Mouse (Mus musculus) cerebellum, adult 18-20 months (tissue): ENCODE measurements around the gene Spsb3.

ENCODE experiments used
- DNase-seq, 2 experiments: peaks; one replicate each; pipeline ENCODE4 v3.0.0; 2021

The Spsb3 gene

DNA sequence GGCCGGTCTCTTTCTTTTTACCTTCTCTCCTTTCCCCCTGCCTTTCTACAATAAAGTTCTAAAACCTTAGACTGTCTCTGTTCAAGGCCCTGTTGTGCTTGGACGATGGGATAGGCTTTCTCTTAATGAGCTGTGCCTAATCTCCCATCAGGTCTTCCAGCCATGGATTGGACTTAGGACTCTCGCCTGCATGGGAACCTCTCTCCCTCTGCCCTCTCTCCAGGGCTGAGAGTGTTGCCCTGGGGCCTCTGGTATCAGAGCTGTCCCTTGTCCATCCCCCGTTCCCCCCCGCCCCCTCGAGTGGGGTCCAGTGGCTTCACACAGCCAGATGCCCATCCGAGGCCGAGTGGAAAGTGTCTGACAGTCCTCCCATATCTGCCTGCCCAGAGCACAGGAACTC is 11.5 kb upstream of the Spsb3 start:
- DNase-seq = no peak

DNA sequence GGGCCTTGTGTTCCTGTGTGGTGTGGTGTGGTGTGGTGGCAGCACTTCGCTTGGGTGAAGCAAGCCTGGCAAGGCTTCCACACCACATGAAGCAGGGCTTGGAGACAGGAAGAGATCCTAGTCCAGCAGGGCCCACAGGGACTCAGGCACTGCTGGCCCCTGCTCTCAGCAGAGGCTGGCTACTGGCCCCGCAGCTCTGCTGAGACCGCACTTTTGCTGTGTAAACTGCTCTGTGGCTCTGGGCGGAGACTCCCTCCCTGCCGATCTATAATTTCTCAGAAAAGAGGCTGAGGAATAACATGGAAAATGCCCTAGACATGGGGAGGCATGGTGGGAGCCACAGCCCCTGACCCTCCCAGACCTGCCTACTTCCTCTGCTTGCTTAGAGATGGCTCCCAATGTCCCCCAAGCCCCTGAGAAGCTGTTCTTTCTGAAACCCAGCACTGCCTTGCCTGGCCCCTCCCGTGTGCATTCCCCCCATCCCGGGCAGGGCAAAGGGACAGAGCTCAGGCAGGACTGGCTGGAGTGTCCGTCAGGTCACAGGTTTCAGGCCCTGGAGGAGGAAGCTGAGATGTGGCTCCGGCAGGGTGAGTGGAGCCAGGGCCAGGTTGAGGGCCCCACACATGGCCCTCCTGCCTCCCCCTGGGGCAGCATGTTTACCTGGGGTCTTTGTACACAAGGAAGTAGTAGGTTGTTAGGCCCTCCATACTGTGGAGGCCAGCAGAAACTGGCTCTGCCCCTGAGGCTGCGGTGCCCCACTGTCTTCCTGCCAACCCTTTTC is 8.9 kb upstream of the Spsb3 start:
- no peak for DNase-seq

DNA sequence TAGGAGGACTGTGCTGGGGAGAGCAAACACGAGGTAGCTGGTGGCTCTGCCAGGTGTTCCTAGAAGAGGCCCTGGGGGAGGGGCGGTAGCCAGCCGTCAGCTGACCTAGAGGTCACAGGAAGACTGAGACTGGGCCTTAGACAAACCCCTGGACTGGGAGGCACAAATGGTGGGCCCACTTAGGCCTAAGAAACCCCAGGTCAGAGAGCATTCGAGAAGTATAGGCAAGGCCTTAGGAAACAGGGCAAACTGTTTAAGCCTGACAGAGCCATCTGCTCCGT is 8.4 kb upstream of the Spsb3 start:
- DNase-seq = no peak

DNA sequence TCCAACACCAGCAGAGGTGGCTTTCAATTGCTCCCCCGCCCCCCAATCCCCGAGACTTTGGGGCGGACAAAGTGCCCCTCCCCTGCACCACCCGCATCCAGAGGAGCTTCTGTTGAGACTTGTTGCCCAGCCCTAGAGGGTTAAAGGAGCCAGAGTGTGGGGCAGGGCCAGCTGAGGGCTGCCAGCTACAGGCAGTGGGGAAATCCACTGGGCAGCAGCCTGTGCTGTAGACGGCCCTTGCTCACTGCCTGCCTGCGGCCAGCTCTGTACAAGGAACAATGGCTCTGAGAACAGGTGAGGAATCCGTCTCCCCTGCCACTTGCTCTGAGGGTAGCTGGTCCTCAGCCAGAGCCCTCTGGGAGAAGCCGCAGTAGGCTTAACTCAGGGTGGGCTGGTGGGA is 7.9 kb upstream of the Spsb3 start:
- DNase-seq = no peak

DNA sequence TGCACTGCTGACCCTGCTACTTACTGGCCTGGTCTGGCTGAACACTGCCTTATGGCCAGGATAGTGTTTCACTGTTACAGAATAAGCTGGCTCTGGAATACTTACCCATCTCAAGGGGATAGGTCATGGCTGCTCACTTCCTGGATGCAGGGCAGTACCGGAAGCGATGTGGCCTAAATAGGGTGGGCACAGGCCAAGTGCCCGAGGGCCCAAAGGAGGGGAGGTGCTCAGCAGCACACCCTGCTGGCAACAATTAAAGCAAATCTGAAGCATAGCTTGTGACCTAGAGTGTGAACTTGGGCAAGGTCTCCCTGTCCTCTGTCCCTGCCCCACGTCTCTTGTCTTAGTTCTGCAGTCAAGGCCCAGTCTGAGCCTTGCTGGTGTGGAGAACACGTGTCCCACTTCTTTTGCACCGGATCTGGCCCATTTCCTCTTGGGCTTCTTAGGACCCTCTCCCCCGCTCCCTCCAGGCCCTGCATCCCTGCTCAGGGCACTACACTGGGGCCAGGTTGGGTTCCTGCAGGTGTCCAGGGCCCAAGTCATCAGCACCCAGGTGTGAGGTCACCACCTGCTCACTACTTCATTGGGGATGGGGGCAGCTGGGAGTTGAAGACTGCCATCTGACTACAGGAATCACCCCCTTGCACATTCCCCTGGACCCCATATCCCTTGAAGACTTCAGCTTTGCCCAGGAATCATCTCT is 4.6 kb upstream of the Spsb3 start:
- DNase-seq = no peak

DNA sequence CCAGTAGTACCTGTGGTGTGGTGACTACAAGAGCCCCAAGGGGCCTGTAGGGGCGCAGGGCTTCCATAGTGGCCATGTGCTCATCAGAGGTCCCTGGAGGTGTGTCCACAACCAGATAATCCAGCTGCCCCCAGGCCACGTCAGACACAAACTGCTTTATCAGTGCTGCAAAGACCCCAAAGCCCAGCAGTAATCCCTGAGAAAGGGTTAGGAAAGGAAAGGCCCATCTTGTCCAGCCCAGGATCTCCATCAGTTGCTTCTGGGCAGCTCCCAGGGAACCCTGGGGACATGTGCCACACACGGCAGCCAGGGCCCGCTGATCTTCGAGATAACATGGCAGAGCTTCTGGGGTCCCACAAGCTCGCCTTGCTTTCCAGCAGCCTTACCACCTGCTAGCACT is 2.1 kb upstream of the Spsb3 start:
- no peak for DNase-seq

DNA sequence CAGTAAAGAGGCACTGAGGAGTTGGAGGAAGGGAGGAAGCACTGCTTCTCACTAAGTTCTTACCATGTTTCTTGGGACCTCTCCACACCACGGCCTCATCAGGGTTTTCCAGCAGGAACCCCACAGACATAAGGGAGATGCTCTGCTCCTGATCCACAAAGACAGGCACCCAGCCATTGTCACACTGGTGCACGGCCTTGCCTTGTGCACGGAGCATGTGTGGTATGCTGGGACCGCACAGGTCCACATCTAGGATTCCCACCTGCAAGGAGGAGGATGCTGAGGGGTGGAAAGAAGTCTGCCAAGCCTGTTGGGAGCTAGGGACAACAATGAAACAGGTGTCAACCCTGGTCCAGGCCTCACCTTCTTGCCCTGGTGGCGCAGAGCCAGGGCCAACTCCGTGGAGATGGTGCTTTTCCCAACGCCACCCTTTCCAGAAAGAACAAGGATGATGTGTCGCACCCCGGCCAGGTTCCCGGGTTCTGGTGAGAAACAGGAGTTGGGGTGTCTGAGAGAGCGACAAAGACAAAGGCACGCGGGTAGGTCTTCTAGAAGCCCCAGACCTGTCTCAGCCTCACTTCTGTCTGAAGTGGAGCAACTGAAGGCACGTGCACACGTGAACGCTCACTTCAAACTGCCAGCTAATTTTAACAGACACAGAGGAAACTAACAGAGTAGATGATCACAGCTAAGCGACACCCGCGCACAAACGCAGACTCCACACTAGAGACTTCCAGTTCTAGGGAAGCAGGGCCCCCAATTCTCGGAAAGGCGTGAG is 898 bp upstream of the Spsb3 start:
- peak in 1 of 2 experiments; percentile 49 for DNase-seq

DNA sequence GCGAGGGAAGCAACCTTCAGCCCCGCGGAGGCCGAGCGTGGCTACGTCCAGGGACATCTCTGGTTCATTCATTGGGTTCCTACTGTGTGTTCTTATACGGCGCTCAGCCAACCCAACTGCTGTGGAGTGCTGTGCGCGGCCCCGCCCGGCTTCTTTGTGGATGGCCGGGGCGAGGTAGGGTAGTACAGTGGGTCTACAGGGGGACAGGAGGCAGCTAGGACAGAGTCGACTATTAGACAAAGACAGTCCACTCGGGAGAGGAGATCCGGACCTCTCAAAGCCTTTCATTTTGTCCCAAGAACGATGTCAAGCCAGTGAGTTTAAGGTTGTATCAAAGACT is 459 bp downstream of the Spsb3 start:
- DNase-seq = no peak

DNA sequence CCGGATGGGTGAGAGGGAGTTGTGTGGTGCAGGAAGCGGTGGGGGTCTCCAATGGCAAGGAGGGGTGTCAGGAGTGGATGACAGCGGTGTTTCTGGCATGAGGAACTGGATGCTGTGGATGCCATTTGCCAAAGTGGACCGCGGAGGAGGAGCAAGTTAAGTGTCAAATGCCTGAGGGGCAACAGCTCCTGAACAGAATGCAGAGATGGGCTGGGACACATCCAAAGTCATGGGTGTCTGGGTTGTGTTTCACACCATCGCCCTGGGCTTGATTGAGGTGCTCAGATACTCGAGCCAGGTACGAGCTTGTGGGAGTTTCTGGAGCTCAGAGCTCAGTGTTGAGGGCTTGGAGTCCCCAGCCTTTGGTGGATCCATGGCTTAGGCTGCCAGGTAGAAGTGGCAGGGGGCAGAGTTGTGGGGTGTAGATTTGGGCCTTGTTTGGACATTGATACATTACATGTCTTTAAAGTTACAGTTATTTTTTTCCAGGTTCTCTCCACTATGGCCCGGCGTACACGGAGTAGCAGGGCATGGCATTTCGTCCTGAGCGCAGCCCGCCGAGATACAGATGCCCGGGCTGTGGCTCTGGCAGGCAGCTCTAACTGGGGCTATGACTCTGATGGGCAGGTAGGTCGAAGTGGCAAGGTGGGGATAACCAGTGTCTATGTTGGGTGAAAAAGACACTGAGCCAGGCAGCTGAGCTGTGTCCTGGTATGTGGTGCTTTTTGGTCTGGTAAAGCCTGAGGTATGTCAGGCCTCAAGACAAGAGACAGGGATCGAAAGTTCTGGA is 1.0 kb downstream of the Spsb3 start:
- DNase-seq = peak in 1 of 2 experiments; percentile 52

DNA sequence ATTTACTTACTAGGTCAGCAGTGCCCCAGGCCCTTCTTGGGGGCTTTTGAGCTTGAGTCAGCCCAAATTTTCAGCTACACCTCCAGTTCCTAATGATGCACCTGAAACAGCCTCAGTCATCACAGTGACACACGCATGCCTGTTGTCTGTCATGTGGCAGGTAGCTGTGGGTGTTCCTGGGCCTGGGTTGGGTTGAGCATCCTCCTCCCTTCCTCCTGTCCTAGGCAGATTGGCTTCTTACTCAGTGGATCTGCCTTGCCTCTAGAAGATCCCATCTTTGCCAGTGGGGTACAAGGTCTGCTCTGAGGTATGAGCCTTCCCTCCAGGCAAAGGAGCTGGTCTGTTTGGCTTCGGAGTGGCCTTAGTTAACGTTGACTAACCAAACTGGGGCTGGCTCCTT is 2.4 kb downstream of the Spsb3 start:
- DNase-seq = no peak

DNA sequence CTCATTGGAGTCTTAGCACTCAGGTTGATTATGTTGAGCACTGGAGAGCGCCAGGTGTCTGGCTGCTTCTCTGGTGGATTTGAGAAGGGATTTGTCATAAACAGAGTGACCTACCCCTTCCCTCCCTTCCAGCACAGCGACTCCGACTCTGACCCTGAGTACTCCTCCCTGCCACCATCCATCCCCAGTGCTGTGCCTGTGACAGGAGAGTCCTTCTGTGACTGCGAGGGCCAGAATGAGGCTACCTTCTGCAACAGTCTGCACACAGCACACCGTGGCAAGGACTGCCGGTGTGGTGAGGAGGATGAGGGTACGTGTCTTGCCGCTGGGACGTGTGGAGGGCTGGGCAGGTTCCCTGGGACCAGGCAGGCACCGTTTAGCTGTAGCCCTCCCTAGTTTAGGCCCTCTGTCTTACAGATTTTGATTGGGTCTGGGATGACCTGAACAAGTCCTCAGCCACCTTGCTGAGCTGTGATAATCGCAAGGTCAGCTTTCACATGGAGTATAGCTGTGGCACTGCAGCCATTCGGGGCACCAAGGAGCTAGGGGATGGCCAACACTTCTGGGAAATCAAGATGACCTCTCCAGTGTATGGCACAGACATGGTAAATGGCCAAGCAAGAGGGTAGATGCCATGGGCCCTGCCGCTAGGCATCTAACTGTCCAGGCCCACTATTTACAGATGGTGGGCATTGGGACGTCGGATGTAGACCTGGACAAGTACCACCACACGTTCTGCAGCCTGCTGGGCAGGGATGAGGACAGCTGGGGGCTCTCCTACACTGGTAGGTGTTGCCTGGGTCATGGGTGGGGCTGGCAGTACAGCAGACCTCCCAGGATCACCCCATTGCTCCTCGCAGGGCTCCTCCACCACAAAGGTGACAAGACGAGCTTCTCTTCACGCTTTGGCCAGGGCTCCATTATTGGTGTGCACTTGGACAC is 4.0 kb downstream of the Spsb3 start:
- no peak for DNase-seq

DNA sequence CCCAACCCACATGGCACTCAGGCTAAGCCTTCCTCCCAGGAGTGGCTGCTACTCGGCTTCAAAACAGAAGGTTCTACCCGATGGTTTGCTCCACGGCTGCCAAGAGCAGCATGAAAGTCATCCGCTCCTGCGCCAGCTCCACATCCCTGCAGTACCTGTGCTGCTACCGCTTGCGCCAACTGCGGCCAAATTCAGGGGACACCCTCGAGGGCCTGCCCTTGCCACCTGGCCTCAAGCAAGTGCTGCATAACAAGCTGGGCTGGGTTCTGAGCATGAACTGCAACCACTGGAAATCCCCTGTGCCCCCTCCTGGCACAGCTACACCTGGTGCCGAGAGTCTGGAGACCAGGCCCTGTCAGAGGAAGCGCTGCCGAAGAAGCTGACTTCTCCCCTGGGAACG is 4.9 kb downstream of the Spsb3 start:
- DNase-seq = peak; percentile 68 to 73

DNA sequence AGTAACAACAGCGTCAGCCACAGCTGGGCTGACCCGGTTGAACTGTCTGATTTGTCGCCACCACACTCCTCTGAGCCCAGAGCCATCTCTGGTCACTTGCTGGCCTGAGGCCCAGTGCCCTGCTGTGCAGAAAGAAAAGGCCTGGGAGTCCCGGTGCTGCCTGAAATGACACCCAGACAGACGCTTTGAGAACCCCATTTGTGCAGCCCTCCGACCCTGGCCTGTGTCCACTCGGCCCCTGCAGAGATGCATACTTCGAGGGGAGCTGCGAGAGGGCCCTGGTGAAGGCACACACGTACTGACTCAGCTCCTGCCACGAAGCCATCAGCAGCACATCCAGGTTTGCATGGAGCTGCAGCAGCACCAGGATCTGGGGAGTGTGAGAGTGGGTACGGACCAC is 6.3 kb downstream of the Spsb3 start:
- peak in 1 of 2 experiments; percentile 50 for DNase-seq

DNA sequence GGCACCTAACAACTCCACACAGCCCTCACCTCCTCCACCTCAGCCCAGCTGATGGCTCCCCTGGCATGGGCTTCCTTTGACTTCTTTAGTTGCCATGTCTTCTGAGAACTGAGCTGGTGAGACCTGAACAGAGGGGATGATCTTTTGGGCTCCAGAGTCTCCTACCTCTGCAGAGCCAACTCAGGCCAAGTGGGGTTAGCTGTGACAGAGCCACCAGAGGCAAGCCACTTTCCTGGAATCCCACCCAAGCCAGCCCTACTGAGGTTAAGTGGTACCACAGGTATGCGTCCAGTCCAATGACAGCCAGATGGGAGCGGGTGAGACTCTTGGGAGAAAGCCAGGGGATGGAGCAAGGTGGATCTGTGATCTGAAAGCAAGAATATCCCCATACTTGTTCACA is 6.8 kb downstream of the Spsb3 start:
- no peak for DNase-seq

DNA sequence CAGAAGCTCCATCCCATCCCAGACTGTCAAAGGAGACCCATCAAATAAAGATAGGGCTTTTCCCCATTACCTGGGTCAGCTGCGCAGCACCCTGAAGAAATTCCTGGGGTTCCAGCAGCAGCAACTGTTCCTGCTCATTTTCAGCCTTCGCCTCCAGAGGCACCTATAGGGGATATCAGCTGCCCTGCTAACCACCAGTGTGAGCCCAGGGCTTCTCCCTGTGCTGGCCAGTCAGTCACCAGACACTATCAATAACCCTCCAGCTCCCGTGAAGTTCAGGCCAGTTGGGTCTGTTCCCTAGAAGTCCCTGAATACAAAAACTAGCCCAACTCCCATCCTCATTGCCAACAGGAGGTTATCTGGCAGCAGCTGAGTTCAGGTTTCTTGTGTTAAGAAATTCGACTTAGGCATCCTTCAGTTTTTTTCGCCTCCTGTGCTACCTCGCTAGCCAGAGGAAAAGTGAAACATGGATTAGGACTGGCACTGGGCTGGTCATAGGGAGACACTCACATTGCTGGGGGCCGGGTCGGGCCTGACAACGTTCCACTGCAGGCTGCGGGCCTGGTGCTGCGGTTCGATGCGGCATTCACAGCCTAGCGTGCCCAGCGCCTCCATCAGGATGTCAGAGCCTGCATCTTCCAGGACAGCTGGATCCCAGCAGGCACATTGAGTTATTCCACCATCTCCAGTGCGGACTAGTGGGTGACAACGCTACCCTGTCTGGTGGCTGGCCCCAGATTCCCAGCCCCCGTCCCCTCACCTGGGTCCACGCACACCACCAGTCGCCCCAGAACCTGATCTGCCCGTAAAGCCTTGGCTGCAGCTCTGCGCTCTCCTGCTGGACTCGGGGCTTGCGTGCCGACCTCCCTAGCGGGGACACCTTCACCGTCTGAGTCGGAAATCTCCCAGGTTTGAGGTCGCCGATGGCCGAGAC is 7.9 kb downstream of the Spsb3 start:
- no peak for DNase-seq

DNA sequence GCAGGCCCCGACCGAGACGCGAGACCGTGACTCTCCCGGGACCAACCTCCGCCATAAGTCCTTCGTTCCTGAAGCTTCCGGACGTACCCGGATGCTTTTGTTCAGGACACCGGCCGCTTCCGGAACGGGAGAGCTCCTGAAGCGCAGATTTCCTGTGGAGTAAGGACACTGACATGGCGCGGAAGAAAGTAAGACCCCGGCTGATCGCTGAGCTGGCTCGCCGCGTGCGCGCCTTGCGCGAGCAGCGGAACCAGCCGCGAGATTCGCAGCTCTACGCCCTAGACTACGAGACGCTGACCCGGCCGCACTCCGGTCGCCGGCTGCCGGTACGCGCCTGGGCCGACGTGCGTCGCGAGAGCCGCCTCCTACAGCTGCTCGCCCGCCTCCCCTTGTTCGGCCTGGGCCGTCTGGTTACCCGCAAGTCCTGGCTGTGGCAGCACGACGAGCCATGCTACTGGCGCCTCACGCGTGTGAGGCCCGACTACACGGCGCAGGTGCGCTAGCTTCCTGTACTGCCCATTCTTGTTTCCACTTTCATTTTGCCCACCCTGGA is 8.6 kb downstream of the Spsb3 start, which contains the start of the genes Eme2 and Mrps34:
Gene Eme2, minus strand, starts transcription at position 93 of the 553 bp plus-strand sequence.
Gene Mrps34, plus strand, starts transcription at position 122 of the 553 bp plus-strand sequence.
- peak; percentile 84 to 85 for DNase-seq

DNA sequence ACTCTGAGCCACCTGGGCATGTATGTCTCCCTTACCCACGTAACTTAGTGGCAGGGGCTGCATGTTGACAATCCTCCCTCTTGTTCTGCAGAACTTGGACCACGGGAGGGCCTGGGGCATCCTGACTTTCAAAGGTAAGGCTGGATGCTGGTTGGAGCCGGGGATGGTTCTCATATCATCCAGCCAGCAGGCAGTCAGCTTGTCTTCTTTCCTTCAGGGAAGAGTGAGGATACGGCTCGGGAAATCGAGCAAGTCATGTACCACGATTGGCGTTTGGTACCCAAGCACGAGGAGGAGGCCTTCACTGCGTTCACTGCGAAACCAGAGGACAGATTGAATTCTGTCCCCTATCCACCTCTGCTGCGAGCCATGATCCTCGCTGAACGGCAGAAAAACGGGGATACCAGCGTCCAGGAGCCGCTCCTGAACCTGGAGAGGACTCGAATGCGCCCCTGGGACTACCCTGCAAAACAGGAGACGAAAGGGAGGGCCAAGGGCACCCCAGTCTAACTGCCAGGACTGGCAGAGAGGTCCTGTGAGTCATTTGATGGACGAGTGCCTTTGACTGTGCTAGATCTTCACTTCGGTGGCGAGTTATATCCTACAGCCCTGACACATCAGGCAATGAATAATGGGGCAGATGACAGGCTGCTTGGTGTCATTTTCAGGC is 9.3 kb downstream of the Spsb3 start:
- no peak for DNase-seq

DNA sequence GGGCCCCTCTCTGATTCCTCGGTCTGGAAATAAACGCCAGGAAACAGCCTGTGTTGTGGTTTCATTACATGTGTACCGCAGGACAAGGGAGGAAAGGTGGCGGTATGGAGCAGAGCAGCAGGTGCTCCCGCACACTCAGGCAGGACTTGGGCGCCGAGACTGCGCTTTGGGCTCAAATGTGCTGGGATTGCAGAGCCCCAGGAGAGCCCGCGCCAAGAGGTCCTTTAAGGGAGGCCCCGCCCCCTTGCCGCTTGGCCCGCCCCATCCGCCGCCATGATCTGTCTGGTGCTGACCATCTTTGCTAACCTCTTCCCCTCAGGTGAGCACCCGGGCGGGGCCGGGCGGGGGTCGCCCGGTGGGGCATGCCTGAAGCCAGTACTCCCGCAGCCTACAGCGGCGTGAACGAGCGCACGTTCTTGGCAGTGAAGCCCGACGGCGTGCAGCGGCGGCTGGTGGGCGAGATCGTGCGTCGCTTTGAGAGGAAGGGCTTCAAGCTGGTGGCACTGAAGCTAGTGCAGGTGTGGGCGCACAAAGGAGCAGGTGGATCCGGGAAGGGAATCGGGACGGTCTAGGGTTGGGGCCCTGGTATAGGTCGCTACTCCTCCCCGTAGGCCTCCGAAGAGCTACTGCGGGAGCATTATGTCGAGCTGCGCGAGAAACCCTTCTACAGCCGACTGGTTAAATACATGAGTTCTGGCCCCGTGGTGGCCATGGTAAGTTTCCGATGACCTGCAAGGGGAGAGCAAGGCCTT is 10.0 kb downstream of the Spsb3 start, which contains the start of gene Nme3:
Gene Nme3, plus strand, starts transcription at position 260 of the 752 bp plus-strand sequence.
- DNase-seq = peak; percentile 75 to 80

DNA sequence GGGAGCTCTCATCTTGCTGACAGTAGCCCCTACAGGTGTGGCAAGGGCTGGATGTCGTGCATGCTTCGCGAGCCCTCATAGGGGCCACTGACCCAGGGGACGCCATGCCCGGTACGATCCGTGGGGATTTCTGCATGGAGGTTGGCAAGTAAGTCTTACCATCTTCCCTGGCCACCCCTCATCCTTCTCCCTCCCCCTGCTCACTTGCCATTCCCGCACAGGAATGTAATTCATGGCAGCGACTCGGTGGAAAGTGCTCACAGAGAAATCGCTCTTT is 10.5 kb downstream of the Spsb3 start:
- no peak for DNase-seq
